Mouse (Mus musculus): ENCODE results near the gene Nle1. TPM values are rescaled to one million over a fixed set of nuclear protein-coding genes. Genes with fewer than 3 reads are reported as not detected.

Nle1 gene
- polyA plus RNA-seq, 1 experiment, result 27.1 TPM

GRCm38 (mm10) chr11:82910250-82910649 is 2.0 kb upstream of the Nle1 start, which contains the start of gene Unc45b:
Unc45b (plus strand) TSS chr11:82910550.
- peaks cover 3% of the 10 kb centered on the region for H3K4me1 ChIP-seq (ENCODE audit: control insufficient read depth, insufficient read depth, insufficient read length, low read length)
- no peak within 1 kb of the TSS for H3K4me3 ChIP-seq (ENCODE audit: low read depth, low read length)
- 81% methylated on average over 4 of the region's 4 CpGs for WGBS
- TF ChIP-seq POLR2A (IDR thresholded peaks at IDR 0.05; ENCODE audit: low read depth, low read length) (no peak), CTCF (IDR thresholded peaks at IDR 0.05; ENCODE audit: extremely low read depth, insufficient read length, insufficient replicate concordance, low read depth, low read length) (no peak)
- no peak within 1 kb of the TSS for H3K27ac ChIP-seq (ENCODE audit: insufficient read depth, low read depth, low read length)
- 0 out of 2 replicates have a peak, but pooled peaks cover 2% of the 10 kb centered on the region for H3K36me3 ChIP-seq (ENCODE audit: control insufficient read depth, insufficient read depth, low read length)
- no peaks in the 10 kb centered on the region for H3K27me3 ChIP-seq (ENCODE audit: control insufficient read depth, insufficient read depth, low read length)

GRCm38 (mm10) chr11:82908608-82908989 is 388 bp upstream of the Nle1 start:
- peaks cover 11% of the 10 kb centered on the region; the same call in 1 of the 2 replicates for H3K36me3 ChIP-seq (ENCODE audit: control insufficient read depth, insufficient read depth, low read length)
- WGBS, result 58% methylated on average over 10 of the region's 10 CpGs
- H3K27me3 ChIP-seq (ENCODE audit: control insufficient read depth, insufficient read depth, low read length), result no peaks in the 10 kb centered on the region
- peak overlapping the region; percentile 85; the same call in 1 of the 2 replicates for H3K4me3 ChIP-seq (ENCODE audit: low read depth, low read length)
- no peak overlapping the region for H3K27ac ChIP-seq (ENCODE audit: insufficient read depth, low read depth, low read length)
- peaks cover 3% of the 10 kb centered on the region for H3K4me1 ChIP-seq (ENCODE audit: control insufficient read depth, insufficient read depth, insufficient read length, low read length)
- TF ChIP-seq CTCF (IDR thresholded peaks at IDR 0.05; ENCODE audit: extremely low read depth, insufficient read length, insufficient replicate concordance, low read depth, low read length) (no peak), POLR2A (IDR thresholded peaks at IDR 0.05; ENCODE audit: low read depth, low read length) (no peak)

GRCm38 (mm10) chr11:82905816-82906215 is 2.4 kb downstream of the Nle1 start:
- 89% methylated on average over 5 of the region's 5 CpGs for WGBS
- Histone ChIP-seq H3K4me1 (ENCODE audit: control insufficient read depth, insufficient read depth, insufficient read length, low read length) (peaks cover 3% of the 10 kb centered on the region), H3K27me3 (ENCODE audit: control insufficient read depth, insufficient read depth, low read length) (no peaks in the 10 kb centered on the region), H3K4me3 (ENCODE audit: low read depth, low read length) (no peak overlapping the region), H3K27ac (ENCODE audit: insufficient read depth, low read depth, low read length) (no peak overlapping the region), H3K36me3 (ENCODE audit: control insufficient read depth, insufficient read depth, low read length) (peaks cover 24% of the 10 kb centered on the region)
- TF ChIP-seq POLR2A (IDR thresholded peaks at IDR 0.05; ENCODE audit: low read depth, low read length) (no peak), CTCF (IDR thresholded peaks at IDR 0.05; ENCODE audit: extremely low read depth, insufficient read length, insufficient replicate concordance, low read depth, low read length) (no peak)

GRCm38 (mm10) chr11:82904952-82905351 is 3.3 kb downstream of the Nle1 start:
- peaks cover 29% of the 10 kb centered on the region for H3K36me3 ChIP-seq (ENCODE audit: control insufficient read depth, insufficient read depth, low read length)

GRCm38 (mm10) chr11:82901606-82902310 is 6.5 kb downstream of the Nle1 start:
- Histone ChIP-seq H3K4me3 (ENCODE audit: low read depth, low read length) (no peak overlapping the region), H3K27me3 (ENCODE audit: control insufficient read depth, insufficient read depth, low read length) (no peaks in the 10 kb centered on the region), H3K27ac (ENCODE audit: insufficient read depth, low read depth, low read length) (no peak overlapping the region), H3K4me1 (ENCODE audit: control insufficient read depth, insufficient read depth, insufficient read length, low read length) (no peaks in the 10 kb centered on the region), H3K36me3 (ENCODE audit: control insufficient read depth, insufficient read depth, low read length) (peaks cover 29% of the 10 kb centered on the region)
- 94% methylated on average over 20 of the region's 20 CpGs for WGBS
- no peak for TF ChIP-seq POLR2A (IDR thresholded peaks at IDR 0.05; ENCODE audit: low read depth, low read length)
- TF ChIP-seq CTCF (IDR thresholded peaks at IDR 0.05; ENCODE audit: extremely low read depth, insufficient read length, insufficient replicate concordance, low read depth, low read length), result no peak

More at GRCm38 (mm10) chr11:82904952-82905351, 3.3 kb downstream of the Nle1 start:
- WGBS, result 61% methylated on average over 8 of the region's 8 CpGs
- TF ChIP-seq CTCF (IDR thresholded peaks at IDR 0.05; ENCODE audit: extremely low read depth, insufficient read length, insufficient replicate concordance, low read depth, low read length), result no peak
- no peak for TF ChIP-seq POLR2A (IDR thresholded peaks at IDR 0.05; ENCODE audit: low read depth, low read length)
- H3K27ac ChIP-seq (ENCODE audit: insufficient read depth, low read depth, low read length), result no peak overlapping the region
- no peaks in the 10 kb centered on the region for H3K27me3 ChIP-seq (ENCODE audit: control insufficient read depth, insufficient read depth, low read length)
- H3K4me3 ChIP-seq (ENCODE audit: low read depth, low read length), result no peak overlapping the region
- peaks cover 3% of the 10 kb centered on the region for H3K4me1 ChIP-seq (ENCODE audit: control insufficient read depth, insufficient read depth, insufficient read length, low read length)

GRCm38 (mm10) chr11:82899720-82900119 is 8.5 kb downstream of the Nle1 start:
- 88% methylated on average over 5 of the region's 5 CpGs for WGBS
- Histone ChIP-seq H3K36me3 (ENCODE audit: control insufficient read depth, insufficient read depth, low read length) (peaks cover 26% of the 10 kb centered on the region), H3K4me3 (ENCODE audit: low read depth, low read length) (no peak overlapping the region), H3K27ac (ENCODE audit: insufficient read depth, low read depth, low read length) (no peak overlapping the region), H3K4me1 (ENCODE audit: control insufficient read depth, insufficient read depth, insufficient read length, low read length) (no peaks in the 10 kb centered on the region), H3K27me3 (ENCODE audit: control insufficient read depth, insufficient read depth, low read length) (no peaks in the 10 kb centered on the region)
- no peak for TF ChIP-seq POLR2A (IDR thresholded peaks at IDR 0.05; ENCODE audit: low read depth, low read length)
- no peak for TF ChIP-seq CTCF (IDR thresholded peaks at IDR 0.05; ENCODE audit: extremely low read depth, insufficient read length, insufficient replicate concordance, low read depth, low read length)

- 89% methylated on average over 10 of the region's 10 CpGs for WGBS
- Histone ChIP-seq H3K27ac (ENCODE audit: insufficient read depth, low read depth, low read length) (no peak overlapping the region), H3K27me3 (ENCODE audit: control insufficient read depth, insufficient read depth, low read length) (no peaks in the 10 kb centered on the region), H3K4me3 (ENCODE audit: low read depth, low read length) (no peak overlapping the region), H3K36me3 (ENCODE audit: control insufficient read depth, insufficient read depth, low read length) (peaks cover 14% of the 10 kb centered on the region), H3K4me1 (ENCODE audit: control insufficient read depth, insufficient read depth, insufficient read length, low read length) (no peaks in the 10 kb centered on the region)
- TF ChIP-seq CTCF (IDR thresholded peaks at IDR 0.05; ENCODE audit: extremely low read depth, insufficient read length, insufficient replicate concordance, low read depth, low read length), result no peak
- no peak for TF ChIP-seq POLR2A (IDR thresholded peaks at IDR 0.05; ENCODE audit: low read depth, low read length)
These were observed 10.7 kb downstream of the Nle1 start for GRCm38 (mm10) chr11:82897478-82897877.

All from small intestine, adult 2 months (tissue).